Mouse (Mus musculus) embryonic fibroblast, embryonic 13.5 days (primary cell): Measurements from ENCODE around the gene Rhox4d. TPM values are rescaled to one million over a fixed set of nuclear protein-coding genes. Genes with fewer than 3 reads are reported as not detected.
"Not testable (repeated sequence)": the region's sequence is repeated elsewhere in the genome, so short reads cannot be mapped to it uniquely, and the experiment has no call there.

Experiments used
- H3K27ac ChIP-seq: 2 replicates; pipeline ENCODE4 v1.5.1; 2012; ENCODE audit warnings: low read length, control low read depth, inconsistent platforms; ENCODE audit not compliant: insufficient read depth
- H3K4me1 ChIP-seq: 2 replicates; pipeline ENCODE4 v1.6.1; 2011; ENCODE audit warnings: low read length; ENCODE audit not compliant: control insufficient read depth, insufficient read depth
- H3K4me3 ChIP-seq: 2 replicates; pipeline ENCODE4 v1.5.1; 2011; ENCODE audit warnings: mild to moderate bottlenecking, control low read depth, low read length; ENCODE audit not compliant: insufficient read depth
- polyA plus RNA-seq: library from polyadenylated mRNA; stranded (reverse); fragments of >200 nt; gene quantifications from 2 replicates; pipeline ENCODE4 v1.2.4, GENCODE M21; 2011; ENCODE audit warnings: low read depth; ENCODE audit not compliant: missing spikeins, insufficient read length

The Rhox4d gene
- not detected in 2 replicates for polyA plus RNA-seq

DNA sequence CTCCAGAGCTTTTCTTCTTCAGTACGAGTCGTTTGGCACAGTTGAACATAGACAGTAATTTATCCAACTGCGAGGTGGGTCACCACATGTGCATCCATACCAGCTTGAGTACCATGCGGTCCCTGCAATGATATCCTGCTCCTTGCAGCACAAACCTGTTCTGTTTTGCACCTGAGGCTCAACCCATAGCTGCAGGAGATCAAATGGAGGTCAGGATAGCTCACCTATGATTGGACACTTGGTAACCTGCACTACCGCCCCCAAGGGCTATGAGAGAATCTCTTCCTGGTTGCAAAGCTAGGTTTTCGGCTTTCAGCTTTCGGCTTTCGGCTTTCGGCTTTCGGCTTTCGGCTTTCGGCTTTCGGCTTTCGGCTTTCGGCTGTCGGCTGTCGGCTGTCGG, at the start of gene Rhox4d:
Gene Rhox4d (plus strand): TSS at position 301 of the 400 bp plus-strand sequence.
- not testable (repeated sequence) for H3K27ac ChIP-seq, H3K4me3 ChIP-seq, H3K4me1 ChIP-seq

DNA sequence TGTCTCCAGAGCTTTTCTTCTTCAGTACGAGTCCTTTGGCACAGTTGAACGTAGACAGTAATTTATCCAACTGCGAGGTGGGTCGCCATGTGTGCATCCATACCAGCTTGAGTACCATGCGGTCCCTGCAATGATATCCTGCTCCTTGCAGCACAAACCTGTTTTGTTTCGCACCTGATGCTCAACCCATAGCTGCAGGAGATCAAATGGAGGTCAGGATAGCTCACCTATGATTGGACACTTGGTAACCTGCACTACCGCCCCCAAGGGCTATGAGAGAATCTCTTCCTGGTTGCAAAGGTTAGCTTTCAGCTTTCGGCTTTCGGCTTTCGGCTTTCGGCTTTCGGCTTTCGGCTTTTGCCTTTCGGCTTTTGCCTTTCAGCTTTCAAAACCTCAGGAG, 34.1 kb upstream of the Rhox4d start, which contains the start of gene Rhox4c:
Gene Rhox4c (plus strand): TSS at position 301 of the 400 bp plus-strand sequence.
- not testable (repeated sequence) for H3K27ac ChIP-seq, H3K4me1 ChIP-seq, H3K4me3 ChIP-seq

DNA sequence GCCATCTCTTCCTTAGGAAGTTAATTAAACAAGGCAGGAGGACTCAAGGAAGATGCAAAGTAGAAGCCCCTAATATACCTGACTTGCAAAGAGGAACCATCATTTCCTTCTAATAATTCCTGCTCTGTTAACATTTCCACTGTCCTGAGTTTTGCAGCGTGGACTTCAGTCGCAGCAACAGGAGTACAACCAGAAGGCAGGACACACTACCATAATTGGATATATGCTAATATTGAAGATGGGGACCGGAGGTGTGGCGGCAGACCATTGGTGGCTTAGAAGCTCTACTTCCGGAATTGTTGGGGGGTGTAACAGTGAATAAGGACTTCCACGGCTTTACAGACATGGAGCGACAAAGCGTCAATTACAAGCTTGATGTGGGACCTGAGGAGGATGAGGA, 16.0 kb downstream of the Rhox4d start, which contains the start of gene Rhox2e:
Gene Rhox2e (plus strand): TSS at position 301 of the 400 bp plus-strand sequence.
- H3K27ac ChIP-seq, result not testable (repeated sequence)

GRCm38 (mm10) chrX:37541719-37542118, 27.6 kb downstream of the Rhox4d start, which contains the start of gene Rhox3e:
Rhox3e (plus strand) TSS chrX:37542019.
- not testable (repeated sequence) for H3K27ac ChIP-seq, H3K4me1 ChIP-seq, H3K4me3 ChIP-seq

More for the DNA sequence above, 16.0 kb downstream of the Rhox4d start, which contains the start of gene Rhox2e:
- H3K4me3 ChIP-seq, H3K4me1 ChIP-seq: not testable (repeated sequence)

DNA sequence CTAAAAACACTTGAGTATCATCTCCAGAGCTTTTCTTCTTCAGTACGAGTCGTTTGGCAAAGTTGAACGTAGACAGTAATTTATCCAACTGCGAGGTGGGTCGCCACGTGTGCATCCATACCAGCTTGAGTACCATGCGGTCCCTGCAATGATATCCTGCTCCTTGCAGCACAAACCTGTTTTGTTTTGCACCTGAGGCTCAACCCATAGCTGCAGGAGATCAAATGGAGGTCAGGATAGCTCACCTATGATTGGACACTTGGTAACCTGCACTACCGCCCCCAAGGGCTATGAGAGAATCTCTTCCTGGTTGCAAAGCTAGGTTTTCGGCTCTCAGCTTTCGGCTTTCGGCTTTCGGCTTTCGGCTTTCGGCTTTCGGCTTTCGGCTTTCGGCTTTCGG, 43.0 kb downstream of the Rhox4d start, which contains the start of gene Rhox4e:
Gene Rhox4e (plus strand): TSS at position 301 of the 400 bp plus-strand sequence.
- H3K4me1 ChIP-seq, H3K27ac ChIP-seq, H3K4me3 ChIP-seq: not testable (repeated sequence)

Other genes starting within 250 kb of the Rhox4d start
- not detected in 2 replicates for gene Rhox4a, start 249.0 kb upstream of the Rhox4d start, polyA plus RNA-seq
- not detected in 2 replicates for gene Rhox3a2, start 134.3 kb upstream of the Rhox4d start, polyA plus RNA-seq
- not detected in 2 replicates for gene Rhox4a2, start 123.5 kb upstream of the Rhox4d start, polyA plus RNA-seq
- gene Rhox2b, start 102.3 kb upstream of the Rhox4d start, polyA plus RNA-seq, result not detected in 2 replicates
- gene Rhox4b, start 81.9 kb upstream of the Rhox4d start, polyA plus RNA-seq, result not detected in 2 replicates
- not detected in 2 replicates for gene Rhox2c, start 60.7 kb upstream of the Rhox4d start, polyA plus RNA-seq
- gene Rhox3c, start 55.8 kb upstream of the Rhox4d start, polyA plus RNA-seq, result not detected in 2 replicates
- not detected in 2 replicates for gene Rhox4c, start 34.0 kb upstream of the Rhox4d start, polyA plus RNA-seq
- not detected in 2 replicates for gene Rhox2d, start 20.9 kb upstream of the Rhox4d start, polyA plus RNA-seq
- not detected in 2 replicates for gene Rhox2e, start 16.1 kb downstream of the Rhox4d start, polyA plus RNA-seq
- gene Rhox3e, start 27.7 kb downstream of the Rhox4d start, polyA plus RNA-seq, result not detected in 2 replicates
- gene Rhox4e, start 43.1 kb downstream of the Rhox4d start, polyA plus RNA-seq, result not detected in 2 replicates
- not detected in 2 replicates for gene Rhox2f, start 57.0 kb downstream of the Rhox4d start, polyA plus RNA-seq
- gene Rhox3f, start 66.6 kb downstream of the Rhox4d start, polyA plus RNA-seq, result not detected in 2 replicates
- gene Rhox4f, start 93.3 kb downstream of the Rhox4d start, polyA plus RNA-seq, result not detected in 2 replicates
- gene Rhox3g, start 114.3 kb downstream of the Rhox4d start, polyA plus RNA-seq, result not detected in 2 replicates
- not detected in 2 replicates for gene Rhox2g, start 129.1 kb downstream of the Rhox4d start, polyA plus RNA-seq
- not detected in 2 replicates for gene Rhox4g, start 137.0 kb downstream of the Rhox4d start, polyA plus RNA-seq
- not detected in 2 replicates for gene Rhox3h, start 154.4 kb downstream of the Rhox4d start, polyA plus RNA-seq
- not detected in 2 replicates for gene Rhox2h, start 158.9 kb downstream of the Rhox4d start, polyA plus RNA-seq